Mouse (Mus musculus): ENCODE measurements around the gene Jmjd8.

- TF ChIP-seq CTCF (IDR thresholded peaks at IDR 0.05; ENCODE audit: low read depth, low read length): no peak
- no peak for TF ChIP-seq POLR2A (IDR thresholded peaks at IDR 0.05; ENCODE audit: insufficient read depth, low read length)
Measured at GRCm38 (mm10) chr17:25796211-25796771, 32.4 kb upstream of the Jmjd8 start.

Data from ES-Bruce4 (cell line).